Mouse (Mus musculus) frontal cortex, adult 2 months (tissue): ENCODE measurements at regions not wholly inside any gene's neighbourhood (a gene's known extent, or its start where the extent isn't known, plus 50 kb on each side); places are given as distances from the start of the nearest gene placed in this dataset.

Source experiments
- DNase-seq, 2 experiments: peaks; one replicate each; pipeline ENCODE4 v3.0.0; 2022; ENCODE audit warnings: low spot score in 1 of 2; ENCODE audit errors: extremely low spot score in 1 of 2

DNA sequence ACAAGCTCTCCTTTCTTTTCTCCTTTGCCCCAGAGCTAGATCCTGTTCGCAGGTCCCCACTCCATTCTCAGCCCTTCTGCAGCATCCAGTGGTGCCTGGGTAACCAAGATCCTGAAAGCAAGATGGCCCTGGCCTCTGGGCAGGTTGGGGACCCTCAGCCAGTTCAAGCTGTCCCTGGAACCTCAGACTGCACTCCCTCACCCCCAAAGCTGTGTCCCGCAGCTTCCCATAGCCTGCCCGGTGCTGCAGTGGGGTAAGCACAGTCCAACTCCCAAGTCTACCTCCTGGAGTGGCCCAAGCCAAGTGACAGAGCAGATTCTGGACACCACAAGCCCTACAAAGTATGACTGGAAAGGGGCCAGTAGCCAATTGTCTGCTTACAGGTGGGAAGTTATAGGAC lies 195.4 kb upstream of the G6pd2 start:
- no peak for DNase-seq

DNA sequence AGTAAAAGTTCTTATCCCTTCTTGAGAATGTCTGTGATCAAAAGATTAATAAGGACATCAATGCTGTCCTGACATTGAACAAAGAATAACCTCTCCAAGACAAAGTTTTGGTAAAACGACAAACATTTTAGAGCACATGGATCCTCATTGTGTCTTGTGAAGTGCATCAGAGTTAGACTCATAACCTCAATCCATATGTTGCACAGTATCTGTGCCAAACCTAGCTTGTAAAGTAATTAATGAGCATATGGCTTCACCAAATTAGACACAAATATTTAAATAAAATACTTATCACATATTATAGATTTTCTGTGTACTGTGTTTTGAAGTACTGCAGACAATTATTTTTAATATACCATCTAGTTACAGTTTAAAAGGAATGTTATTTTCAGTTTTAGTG lies 178.2 kb upstream of the G6pd2 start:
- DNase-seq = no peak

DNA sequence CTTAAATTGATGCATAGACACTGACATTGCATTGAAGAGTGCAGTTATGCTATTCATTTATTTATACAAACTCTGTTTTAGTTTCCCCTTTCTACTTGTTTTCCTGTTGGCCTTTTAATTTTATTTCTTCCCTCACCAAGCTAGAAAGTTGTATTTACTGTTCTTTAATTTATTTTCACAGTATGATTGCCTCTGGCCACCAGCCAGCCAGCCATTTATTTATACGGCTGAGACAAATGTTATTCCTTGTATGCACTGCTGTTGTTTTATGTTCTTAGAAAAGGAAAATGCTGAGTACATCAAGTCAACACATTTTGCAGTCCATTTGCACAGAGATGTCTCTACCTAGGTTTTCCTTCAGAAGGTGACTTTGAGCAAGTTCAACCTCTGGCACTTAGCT lies 161.9 kb upstream of the G6pd2 start:
- peak in 1 of 2 experiments; percentile 3 for DNase-seq
